Mouse (Mus musculus) NIH3T3 (cell line): ENCODE measurements around the gene 1700021F05Rik.
A peak's percentile ranks its signal among the peaks of the same experiment; 100 is the strongest.
"Not testable (repeated sequence)": the region's sequence is repeated elsewhere in the genome, so short reads cannot be mapped to it uniquely, and the experiment has no call there.

Experiments used
- DNase-seq: peaks from one replicate; pipeline ENCODE4 v3.0.0-alpha.2; 2012; ENCODE audit warnings: low read depth

The 1700021F05Rik gene

GRCm38 (mm10) chr10:43538831-43539230 lies 2.0 kb downstream of the 1700021F05Rik start:
- DNase-seq = no peak

DNA sequence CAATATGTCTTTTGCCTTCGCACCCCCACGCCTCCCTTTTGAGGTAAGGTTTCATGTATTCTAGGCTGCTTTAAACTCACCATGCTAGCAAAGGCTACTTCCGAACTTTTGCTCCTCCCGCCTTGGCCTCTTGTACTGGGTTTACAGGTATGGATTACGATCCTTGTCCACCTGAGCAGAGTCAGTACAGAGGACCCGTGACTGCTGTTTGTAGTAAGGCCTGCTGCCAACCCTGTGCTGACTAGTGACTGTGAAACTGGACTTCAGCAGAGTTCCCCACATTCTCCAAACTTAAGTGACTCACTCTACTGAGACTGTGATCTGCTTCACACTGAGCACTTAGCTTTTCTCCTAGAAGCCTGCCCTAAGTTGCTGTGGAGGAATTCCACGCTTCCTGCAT lies 3.1 kb downstream of the 1700021F05Rik start:
- DNase-seq = peak; percentile 22

DNA sequence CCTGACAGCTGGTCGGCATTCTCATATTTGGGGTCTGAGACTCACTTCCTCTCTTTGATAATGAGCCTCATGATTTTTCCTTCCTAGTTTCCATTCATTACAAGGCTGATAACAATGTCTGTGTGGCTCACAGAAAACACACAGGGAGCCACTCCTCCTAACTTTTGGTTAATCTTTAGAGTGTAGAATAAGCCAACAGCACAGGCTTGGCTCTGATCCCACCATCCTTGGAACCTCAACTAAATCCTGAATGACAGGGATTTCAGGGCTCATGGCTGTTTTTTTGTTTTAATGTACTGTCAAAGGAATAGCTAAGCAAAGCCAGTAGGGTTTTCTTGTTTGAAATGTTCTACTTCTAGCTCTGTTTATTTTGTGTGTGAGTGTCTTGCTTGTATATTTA lies 6.4 kb downstream of the 1700021F05Rik start:
- no peak for DNase-seq

DNA sequence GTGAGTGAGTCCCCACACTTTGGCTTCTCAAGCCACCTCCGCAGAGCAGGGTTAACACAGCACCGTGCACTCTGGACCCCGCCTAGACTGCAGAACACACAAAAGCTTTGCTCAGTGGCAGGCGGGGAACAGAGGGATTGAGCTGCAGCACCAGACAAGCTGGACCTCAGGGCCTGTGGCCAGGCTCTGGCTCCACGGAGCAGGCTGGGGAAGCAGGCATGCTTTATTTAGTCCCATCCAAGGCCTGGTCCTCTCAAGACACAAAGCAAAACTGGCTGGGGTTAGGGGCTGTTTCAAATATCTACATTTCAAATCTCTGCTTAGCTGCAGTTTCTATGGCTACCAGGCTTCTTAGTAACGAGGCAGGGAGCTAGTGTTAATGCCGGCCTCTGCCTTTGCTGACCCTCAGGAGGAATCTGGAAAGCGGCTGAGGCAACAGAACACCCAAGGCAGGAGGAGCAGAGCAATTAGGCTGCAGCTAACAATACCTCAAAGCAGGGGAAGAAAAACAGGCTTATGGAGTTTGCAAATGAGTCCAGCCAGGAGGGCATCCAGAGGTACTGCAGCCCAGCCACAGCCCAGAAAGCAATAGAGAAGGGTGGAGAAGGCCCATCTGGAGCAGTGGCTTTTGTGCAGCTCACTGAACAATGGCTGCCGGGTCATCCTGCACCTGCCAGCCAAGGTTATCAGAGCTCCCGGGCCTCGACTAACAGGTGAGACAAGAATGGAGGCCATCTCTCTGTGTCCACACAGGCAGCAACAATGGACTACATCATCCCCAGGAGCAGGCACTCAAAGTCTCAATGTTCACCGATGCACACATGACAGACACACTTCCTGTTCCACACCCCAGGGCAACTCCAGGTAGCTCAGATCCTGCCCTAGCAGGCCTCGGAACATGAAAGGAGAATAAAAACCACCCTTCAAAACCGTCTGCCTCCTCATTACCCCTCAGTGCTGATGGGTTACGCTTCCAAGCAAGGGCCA lies 13.2 kb downstream of the 1700021F05Rik start:
- no peak for DNase-seq

DNA sequence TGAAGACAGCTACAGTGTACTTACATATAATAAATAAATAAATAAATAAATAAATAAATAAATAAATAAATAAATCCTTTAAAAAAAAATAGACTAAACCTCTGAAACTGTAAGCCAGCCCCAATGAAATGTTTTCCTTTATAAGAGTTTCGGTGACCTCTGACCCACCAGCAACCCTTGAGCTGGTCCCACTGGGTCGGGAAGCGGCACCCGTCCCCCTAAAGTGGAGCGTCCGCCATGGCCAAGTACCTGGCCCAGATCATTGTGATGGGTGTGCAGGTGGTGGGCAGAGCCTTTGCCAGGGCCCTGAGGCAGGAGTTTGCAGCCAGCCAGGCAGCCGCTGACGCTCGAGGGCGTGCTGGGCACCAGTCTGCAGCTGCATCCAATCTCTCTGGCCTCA lies 16.9 kb downstream of the 1700021F05Rik start, which contains the start of gene Gm9803:
Gm9803 (plus strand) TSS at position 154 of the 400 bp plus-strand sequence.
- DNase-seq = not testable (repeated sequence)

GRCm38 (mm10) chr10:43519977-43520376 lies 20.8 kb downstream of the 1700021F05Rik start:
- peak; percentile 74 for DNase-seq

DNA sequence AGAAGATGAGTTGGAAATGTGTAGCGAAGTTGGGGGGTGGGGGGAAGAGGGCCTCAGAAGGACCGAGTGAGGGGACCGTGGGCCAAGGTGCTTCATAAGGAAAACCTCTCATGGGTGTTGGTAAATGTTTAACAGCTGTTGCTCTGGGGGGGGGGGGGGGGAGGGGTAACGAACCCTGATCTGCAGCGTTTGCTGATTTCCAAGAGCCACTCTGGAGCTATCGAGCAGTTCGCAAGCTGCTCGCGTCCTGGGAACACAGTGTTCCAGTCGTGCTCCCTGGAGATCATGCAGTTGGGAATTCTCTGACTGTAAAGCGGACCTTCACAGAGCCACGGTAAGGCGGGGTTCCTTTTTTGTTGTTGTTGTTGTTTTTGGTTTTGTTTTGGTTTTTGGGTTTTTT lies 22.4 kb downstream of the 1700021F05Rik start:
- no peak for DNase-seq

GRCm38 (mm10) chr10:43517836-43518235 lies 23.0 kb downstream of the 1700021F05Rik start:
- peak; percentile 51 for DNase-seq

GRCm38 (mm10) chr10:43516992-43517660 lies 23.7 kb downstream of the 1700021F05Rik start:
- peak; percentile 26 for DNase-seq

DNA sequence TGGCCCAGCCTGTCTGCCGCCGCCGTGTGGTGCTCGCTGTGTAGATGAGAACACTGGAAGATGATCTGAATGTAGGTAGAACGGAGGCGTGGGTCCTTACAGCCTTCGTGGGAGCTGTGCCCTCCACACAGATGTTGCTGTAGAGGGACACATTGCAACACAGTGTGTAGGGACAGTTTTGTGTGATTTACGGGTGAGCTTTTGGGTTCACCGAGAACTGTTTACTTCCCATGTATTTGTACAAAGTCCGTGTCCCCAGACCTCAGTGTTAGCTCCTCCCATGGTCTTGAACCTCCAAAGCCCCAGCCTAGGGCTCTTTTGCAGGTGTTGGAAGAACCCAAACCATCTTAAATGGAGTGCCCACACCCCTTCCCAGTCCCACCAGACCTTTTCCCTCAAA lies 27.8 kb downstream of the 1700021F05Rik start:
- DNase-seq = no peak

DNA sequence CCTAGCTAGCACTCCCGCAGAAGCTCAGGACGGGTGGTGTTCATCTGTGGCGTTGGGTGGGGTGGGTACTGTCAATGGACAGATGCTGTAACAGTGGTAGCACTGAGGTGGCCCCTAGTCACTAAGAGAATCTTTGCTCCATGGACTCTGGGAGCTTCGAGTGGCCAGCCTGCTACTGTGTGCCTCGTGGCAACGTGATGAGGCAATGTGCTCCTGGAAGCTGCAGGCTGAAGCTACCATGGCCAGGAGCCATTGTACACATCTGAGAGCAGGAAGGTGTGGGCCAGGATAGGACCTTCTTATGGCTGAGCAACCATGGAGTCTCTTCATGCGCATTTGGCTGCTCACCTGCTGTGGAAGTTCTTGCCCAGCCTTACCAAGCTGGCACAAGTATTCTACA lies 31.6 kb downstream of the 1700021F05Rik start:
- DNase-seq = no peak

DNA sequence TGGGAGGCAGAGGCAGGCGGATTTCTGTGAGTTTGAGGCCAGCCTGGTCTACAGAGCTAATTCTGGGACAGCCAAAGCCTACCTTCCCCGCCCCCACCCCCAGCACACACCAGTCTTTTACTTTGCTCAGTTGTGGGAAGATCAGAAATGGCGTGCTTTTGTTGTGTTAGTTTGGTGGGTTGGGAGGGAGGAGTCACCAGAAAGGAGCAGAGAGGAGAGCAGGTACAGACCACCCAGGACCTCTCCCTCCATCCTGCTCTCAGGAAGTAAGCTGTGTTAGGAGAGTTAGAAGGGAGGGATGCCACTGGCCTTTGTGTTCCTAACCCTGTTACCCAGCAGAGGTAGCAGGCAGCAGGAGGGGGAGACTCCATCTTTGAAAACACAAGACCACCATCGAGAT lies 33.7 kb downstream of the 1700021F05Rik start:
- no peak for DNase-seq

- no peak for DNase-seq
Measured at GRCm38 (mm10) chr10:43504291-43504690, 36.5 kb downstream of the 1700021F05Rik start.

DNA sequence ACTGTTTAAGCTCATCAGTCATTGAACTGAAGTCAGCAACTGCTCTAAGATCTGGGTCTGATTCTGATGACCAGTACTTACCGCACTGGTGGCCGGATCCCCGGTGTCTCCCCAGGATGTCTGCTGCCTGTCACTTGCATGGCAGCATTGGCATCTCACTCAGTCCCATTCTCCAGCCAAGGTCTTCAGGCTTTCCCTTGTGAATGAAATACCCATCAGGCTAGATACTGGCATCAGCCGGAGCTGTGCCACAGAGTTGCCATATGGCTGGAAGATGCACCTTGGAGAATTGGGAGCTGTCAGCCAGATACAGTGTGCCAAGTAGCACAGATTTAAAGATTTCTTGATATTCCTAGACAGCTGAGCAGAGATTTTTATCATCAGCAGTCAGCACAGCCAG lies 38.2 kb downstream of the 1700021F05Rik start:
- no peak for DNase-seq

GRCm38 (mm10) chr10:43490846-43491245 lies 49.9 kb downstream of the 1700021F05Rik start:
- DNase-seq = no peak

GRCm38 (mm10) chr10:43490034-43490433 lies 50.8 kb downstream of the 1700021F05Rik start:
- no peak for DNase-seq

- DNase-seq = no peak
Measured at GRCm38 (mm10) chr10:43489550-43489949, 51.2 kb downstream of the 1700021F05Rik start.

DNA sequence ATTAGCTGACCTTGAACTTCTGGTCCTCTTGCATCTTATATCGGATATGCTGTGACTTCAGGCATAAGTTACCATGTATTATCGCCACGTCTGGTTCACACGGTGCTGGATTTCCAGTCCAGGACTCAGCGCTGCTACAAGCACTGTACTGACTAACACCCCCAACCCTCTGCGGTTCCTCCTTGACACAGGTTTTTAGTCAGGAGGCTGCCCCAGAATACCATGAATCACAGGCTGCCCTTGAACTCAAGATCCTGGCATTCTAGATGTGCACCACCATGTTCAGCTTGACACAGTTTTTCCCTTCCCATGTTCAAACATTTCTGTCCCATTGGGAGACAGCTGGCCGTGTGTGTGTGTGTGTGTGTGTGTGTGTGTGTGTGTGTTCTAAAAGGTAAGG lies 51.7 kb downstream of the 1700021F05Rik start:
- DNase-seq = no peak

DNA sequence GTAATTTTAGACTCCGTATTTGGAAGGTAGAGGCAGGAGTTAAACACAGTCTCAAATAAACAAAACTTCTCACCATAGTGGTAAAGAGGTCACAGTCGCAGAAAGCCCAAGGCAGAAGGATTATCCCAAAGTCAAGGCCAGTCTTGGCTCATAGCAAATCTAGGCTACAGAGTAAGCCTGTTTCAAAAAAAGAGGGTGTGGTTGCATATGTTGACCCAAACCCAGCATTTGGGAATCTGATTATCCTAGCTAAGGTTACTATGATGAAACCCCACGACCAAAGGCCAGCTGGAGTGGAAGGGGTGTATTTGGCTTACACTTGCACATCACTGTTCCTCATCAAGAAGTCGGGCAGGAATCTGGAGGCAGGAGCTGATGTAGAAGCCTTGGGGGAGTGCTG lies 52.5 kb downstream of the 1700021F05Rik start:
- DNase-seq = no peak

GRCm38 (mm10) chr10:43487441-43488010 lies 53.3 kb downstream of the 1700021F05Rik start:
- no peak for DNase-seq

GRCm38 (mm10) chr10:43485751-43486268 lies 55.0 kb downstream of the 1700021F05Rik start:
- no peak for DNase-seq

GRCm38 (mm10) chr10:43483426-43483995 lies 57.3 kb downstream of the 1700021F05Rik start:
- DNase-seq = peak; percentile 54
